Mouse (Mus musculus) small intestine, adult 2 months (tissue): ENCODE data around the gene Rbbp8nl. TPM values are rescaled to one million over a fixed set of nuclear protein-coding genes. Genes with fewer than 3 reads are reported as not detected.

Source experiments
- H3K27ac ChIP-seq: fragments of 200-500 bp; 2 replicates; pipeline ENCODE4 v1.5.1; 2012; ENCODE audit warnings: low read depth, low read length, control low read depth, inconsistent platforms; ENCODE audit not compliant: insufficient read depth
- H3K27me3 ChIP-seq: fragments of 200-500 bp; 2 replicates; pipeline ENCODE4 v1.6.1; 2012; ENCODE audit warnings: mild to moderate bottlenecking, moderate library complexity, low read length, inconsistent platforms; ENCODE audit not compliant: control insufficient read depth, insufficient read depth
- H3K36me3 ChIP-seq: fragments of 200-500 bp; 2 replicates; pipeline ENCODE4 v1.6.1; 2012; ENCODE audit warnings: mild to moderate bottlenecking, low read length, control low read depth, inconsistent platforms; ENCODE audit not compliant: control insufficient read depth, insufficient read depth
- H3K4me1 ChIP-seq: fragments of 200-500 bp; 2 replicates; pipeline ENCODE4 v1.6.1; 2012; ENCODE audit warnings: low read length, inconsistent platforms, mixed read lengths; ENCODE audit not compliant: control insufficient read depth, insufficient read depth, insufficient read length
- H3K4me3 ChIP-seq: fragments of 200-500 bp; 2 replicates; pipeline ENCODE4 v1.5.1; 2012; ENCODE audit warnings: low read depth, mild to moderate bottlenecking, control low read depth, inconsistent platforms, low read length, moderate library complexity
- CTCF ChIP-seq: fragments of 200-500 bp; IDR thresholded peaks from 2 replicates; pipeline ENCODE4 v1.5.1; 2012; ENCODE audit warnings: low read depth, mild to moderate bottlenecking, control low read depth, inconsistent platforms, low read length, moderate library complexity, mixed read lengths; ENCODE audit not compliant: insufficient replicate concordance, insufficient read length; ENCODE audit errors: extremely low read depth
- POLR2A ChIP-seq: fragments of 200-500 bp; IDR thresholded peaks from 2 replicates; pipeline ENCODE4 v1.6.1; 2012; ENCODE audit warnings: low read depth, mild to moderate bottlenecking, control low read depth, inconsistent platforms, low read length, moderate library complexity
- WGBS: fragments of 180-500 bp; shearing (Covaris S2); methylation state at CpG from one replicate; pipeline ENCODE4 v1.1.7; 2018; 5-methylcytosine and 5-hydroxymethylcytosine counted together
- polyA plus RNA-seq: library from polyadenylated mRNA; depleted of rRNA; stranded (reverse); fragments of >200 nt; gene quantifications from 2 replicates; pipeline ENCODE4 v1.2.3, GENCODE M21; 2012

Gene Rbbp8nl
- polyA plus RNA-seq, 1 experiment: 1.2 TPM

- no peak for TF ChIP-seq POLR2A
- no peak for TF ChIP-seq CTCF
- Histone ChIP-seq H3K36me3 (no peaks in the 10 kb centered on the region), H3K4me1 (peaks cover 2% of the 10 kb centered on the region), H3K27ac (no peak overlapping the region), H3K27me3 (no peaks in the 10 kb centered on the region), H3K4me3 (no peak overlapping the region)
- 45% methylated on average over 3 of the region's 3 CpGs for WGBS
These were observed 53.2 kb downstream of the Rbbp8nl start for GRCm38 (mm10) chr2:180236500-180236899.

- H3K4me1 ChIP-seq: peaks cover 2% of the 10 kb centered on the region
- no peak overlapping the region for H3K27ac ChIP-seq
- no peaks in the 10 kb centered on the region for H3K36me3 ChIP-seq
- TF ChIP-seq CTCF: no peak
- TF ChIP-seq POLR2A: no peak
- WGBS: 82% methylated on average over 4 of the region's 4 CpGs
- no peak overlapping the region for H3K4me3 ChIP-seq
- H3K27me3 ChIP-seq: no peaks in the 10 kb centered on the region
These were observed 53.9 kb downstream of the Rbbp8nl start for GRCm38 (mm10) chr2:180235788-180236187.

GRCm38 (mm10) chr2:180234980-180235379 lies 54.7 kb downstream of the Rbbp8nl start:
- Histone ChIP-seq H3K27ac (no peak overlapping the region), H3K4me1 (peaks cover 2% of the 10 kb centered on the region), H3K4me3 (no peak overlapping the region), H3K27me3 (no peaks in the 10 kb centered on the region), H3K36me3 (no peaks in the 10 kb centered on the region)
- 47% methylated on average over 6 of the region's 6 CpGs for WGBS
- TF ChIP-seq POLR2A: no peak
- no peak for TF ChIP-seq CTCF

- no peak overlapping the region for H3K4me3 ChIP-seq
- H3K36me3 ChIP-seq: no peaks in the 10 kb centered on the region
- no peak for TF ChIP-seq CTCF
- TF ChIP-seq POLR2A: no peak
- 0 out of 2 replicates have a peak overlapping the region, but pooled peaks have one; percentile 21 for H3K27ac ChIP-seq
- WGBS: 86% methylated on average over 8 of the region's 8 CpGs
- H3K27me3 ChIP-seq: no peaks in the 10 kb centered on the region
- H3K4me1 ChIP-seq: peaks cover 2% of the 10 kb centered on the region
These were observed 55.3 kb downstream of the Rbbp8nl start for GRCm38 (mm10) chr2:180234353-180234752.

GRCm38 (mm10) chr2:180233101-180233904 lies 56.4 kb downstream of the Rbbp8nl start:
- Histone ChIP-seq H3K27ac (no peak overlapping the region), H3K36me3 (no peaks in the 10 kb centered on the region), H3K4me3 (no peak overlapping the region), H3K27me3 (no peaks in the 10 kb centered on the region), H3K4me1 (peaks cover 4% of the 10 kb centered on the region)
- 82% methylated on average over 7 of the region's 7 CpGs for WGBS
- TF ChIP-seq CTCF (no peak), POLR2A (no peak)

GRCm38 (mm10) chr2:180230482-180230881 lies 59.2 kb downstream of the Rbbp8nl start:
- no peak overlapping the region for H3K4me3 ChIP-seq
- no peaks in the 10 kb centered on the region for H3K36me3 ChIP-seq
- H3K27me3 ChIP-seq: peaks cover 2% of the 10 kb centered on the region; the same call in 1 of the 2 replicates
- TF ChIP-seq POLR2A (no peak), CTCF (no peak)
- peaks cover 23% of the 10 kb centered on the region for H3K4me1 ChIP-seq
- WGBS: 87% methylated on average over 4 of the region's 4 CpGs
- H3K27ac ChIP-seq: 0 out of 2 replicates have a peak overlapping the region, but pooled peaks have one; percentile 18

- Histone ChIP-seq H3K4me3 (no peak overlapping the region), H3K4me1 (peaks cover 21% of the 10 kb centered on the region), H3K36me3 (no peaks in the 10 kb centered on the region), H3K27ac (peak overlapping the region; percentile 13; the same call in 1 of the 2 replicates), H3K27me3 (peaks cover 11% of the 10 kb centered on the region)
- WGBS: 70% methylated on average over 3 of the region's 3 CpGs
- TF ChIP-seq CTCF (no peak), POLR2A (no peak)
These were observed 60.5 kb downstream of the Rbbp8nl start for GRCm38 (mm10) chr2:180229129-180229528.
